Mouse (Mus musculus): ENCODE measurements around the gene Fgf16. TPM values are rescaled to one million over a fixed set of nuclear protein-coding genes. Genes with fewer than 3 reads are reported as not detected.

Gene Fgf16
- total and polyA plus RNA-seq, 2 experiments from 2014 or later, result 0.05 to 0.16 TPM

GRCm38 (mm10) chrX:105773281-105773680, 9.2 kb downstream of the Fgf16 start:
- Histone ChIP-seq H3K27me3 (ENCODE audit: insufficient read depth, low read length) (no peaks in the 10 kb centered on the region), H3K36me3 (ENCODE audit: insufficient read depth, low read length) (no peaks in the 10 kb centered on the region), H3K27ac (no peak overlapping the region), H3K9me3 (ENCODE audit: low read length) (no peaks in the 10 kb centered on the region), H3K4me1 (ENCODE audit: insufficient read depth, low read length) (no peaks in the 10 kb centered on the region), H3K4me3 (ENCODE audit: low read length) (no peak overlapping the region), H3K4me2 (ENCODE audit: low read depth, low read length) (no peak overlapping the region), H3K9ac (replicated peaks; ENCODE audit: low read length) (no peak overlapping the region)
- no peak for DNase-seq (ENCODE audit: low spot score)
- no peak for TF ChIP-seq CTCF (IDR thresholded peaks at IDR 0.05; ENCODE audit: low read depth)
- 85% methylated on average over 5 of the region's 5 CpGs for WGBS
- no peak for ATAC-seq

GRCm38 (mm10) chrX:105794806-105795403, 30.8 kb downstream of the Fgf16 start:
- Histone ChIP-seq H3K9ac (replicated peaks; ENCODE audit: low read length) (no peak overlapping the region), H3K4me3 (ENCODE audit: low read length) (no peak overlapping the region), H3K27ac (no peak overlapping the region), H3K27me3 (ENCODE audit: insufficient read depth, low read length) (no peaks in the 10 kb centered on the region), H3K4me2 (ENCODE audit: low read depth, low read length) (no peak overlapping the region), H3K4me1 (ENCODE audit: insufficient read depth, low read length) (no peaks in the 10 kb centered on the region), H3K9me3 (ENCODE audit: low read length) (no peaks in the 10 kb centered on the region), H3K36me3 (ENCODE audit: insufficient read depth, low read length) (peaks cover 4% of the 10 kb centered on the region; the same call in 1 of the 2 replicates)
- no peak for DNase-seq (ENCODE audit: low spot score)
- WGBS, result 58% methylated on average over 8 of the region's 8 CpGs
- no peak for ATAC-seq
- no peak for TF ChIP-seq CTCF (IDR thresholded peaks at IDR 0.05; ENCODE audit: low read depth)

- 92% methylated on average over 5 of the region's 5 CpGs for WGBS
- no peak for ATAC-seq
- TF ChIP-seq CTCF (IDR thresholded peaks at IDR 0.05; ENCODE audit: low read depth), result no peak
- Histone ChIP-seq H3K4me2 (ENCODE audit: low read depth, low read length) (no peak overlapping the region), H3K4me3 (ENCODE audit: low read length) (no peak overlapping the region), H3K4me1 (ENCODE audit: insufficient read depth, low read length) (no peaks in the 10 kb centered on the region), H3K36me3 (ENCODE audit: insufficient read depth, low read length) (0 out of 2 replicates have a peak, but pooled peaks cover 7% of the 10 kb centered on the region), H3K27me3 (ENCODE audit: insufficient read depth, low read length) (no peaks in the 10 kb centered on the region), H3K27ac (no peak overlapping the region), H3K9me3 (ENCODE audit: low read length) (no peaks in the 10 kb centered on the region), H3K9ac (replicated peaks; ENCODE audit: low read length) (no peak overlapping the region)
- no peak for DNase-seq (ENCODE audit: low spot score)
Measured at GRCm38 (mm10) chrX:105824462-105824861, 60.4 kb downstream of the Fgf16 start.

Other genes with a start within 250 kb of the Fgf16 start
- 221 and 295 TPM in 2 replicates for gene Atrx, start 165.1 kb downstream of the Fgf16 start, total RNA-seq (2014; rRNA removed)
- 205 and 209 TPM in 2 replicates for gene Atrx, start 165.1 kb downstream of the Fgf16 start, polyA plus RNA-seq (2015; fragmentation: Nextera tagmentation; extraction: Ambion mirVana)
- gene Magt1, start 247.6 kb downstream of the Fgf16 start, total RNA-seq (2014; rRNA removed), result 18.2 and 22.2 TPM in 2 replicates
- 14.5 and 18.2 TPM in 2 replicates for gene Magt1, start 247.6 kb downstream of the Fgf16 start, polyA plus RNA-seq (2015; fragmentation: Nextera tagmentation; extraction: Ambion mirVana)